Mouse (Mus musculus): ENCODE measurements around the gene Brsk1. TPM values are rescaled to one million over a fixed set of nuclear protein-coding genes. Genes with fewer than 3 reads are reported as not detected.

Gene Brsk1
- polyA plus RNA-seq, 1 experiment from 2014 or later, result 7.1 TPM

- WGBS, result 44% methylated on average over 1 of the region's 1 CpGs
- Histone ChIP-seq H3K36me3 (no peaks in the 10 kb centered on the region), H3K9me3 (no peaks in the 10 kb centered on the region), H3K27me3 (no peaks in the 10 kb centered on the region), H3K9ac (no peak overlapping the region), H3K4me1 (replicated peaks) (no peaks in the 10 kb centered on the region), H3K4me3 (no peak overlapping the region), H3K4me2 (no peak overlapping the region), H3K27ac (replicated peaks) (no peak overlapping the region)
- no peak for ATAC-seq (ENCODE audit: low FRiP score, low read depth)
Measured at GRCm38 (mm10) chr7:4759670-4760069, 69.3 kb downstream of the Brsk1 start.

- WGBS, result 18% methylated on average over 4 of the region's 4 CpGs
- Histone ChIP-seq H3K9me3 (no peaks in the 10 kb centered on the region), H3K9ac (no peak overlapping the region), H3K27ac (replicated peaks) (no peak overlapping the region), H3K4me2 (no peak overlapping the region), H3K4me3 (no peak overlapping the region), H3K4me1 (replicated peaks) (no peaks in the 10 kb centered on the region; the same call in 1 of the 2 replicates), H3K36me3 (no peaks in the 10 kb centered on the region), H3K27me3 (no peaks in the 10 kb centered on the region)
- no peak for ATAC-seq (ENCODE audit: low FRiP score, low read depth)
Measured at GRCm38 (mm10) chr7:4764946-4765710, 74.7 kb downstream of the Brsk1 start.

Other genes starting within 250 kb of the Brsk1 start
- gene Rdh13, start 245.0 kb upstream of the Brsk1 start, polyA plus RNA-seq (2015; fragmentation: Nextera tagmentation; extraction: Ambion mirVana), result 42.6 and 43.4 TPM in 2 replicates
- gene Eps8l1, start 229.9 kb upstream of the Brsk1 start, polyA plus RNA-seq (2015; fragmentation: Nextera tagmentation; extraction: Ambion mirVana), result 13.9 and 15.4 TPM in 2 replicates
- 49.3 and 49.9 TPM in 2 replicates for gene Ppp1r12c, start 188.9 kb upstream of the Brsk1 start, polyA plus RNA-seq (2015; fragmentation: Nextera tagmentation; extraction: Ambion mirVana)
- 4.0 and 4.6 TPM in 2 replicates for gene Tnnt1, start 174.2 kb upstream of the Brsk1 start, polyA plus RNA-seq (2015; fragmentation: Nextera tagmentation; extraction: Ambion mirVana)
- 2.1 TPM in 2 replicates for gene Tnni3, start 166.4 kb upstream of the Brsk1 start, polyA plus RNA-seq (2015; fragmentation: Nextera tagmentation; extraction: Ambion mirVana)
- 2.8 and 3.6 TPM in 2 replicates for gene Dnaaf3, start 158.2 kb upstream of the Brsk1 start, polyA plus RNA-seq (2015; fragmentation: Nextera tagmentation; extraction: Ambion mirVana)
- gene Syt5, start 143.1 kb upstream of the Brsk1 start, polyA plus RNA-seq (2015; fragmentation: Nextera tagmentation; extraction: Ambion mirVana), result 99.6 and 117 TPM in 2 replicates
- gene Ptprh, start 86.6 kb upstream of the Brsk1 start, polyA plus RNA-seq (2015; fragmentation: Nextera tagmentation; extraction: Ambion mirVana), result 1.2 and 1.3 TPM in 2 replicates
- 2.3 and 2.5 TPM in 2 replicates for gene Tmem86b, start 59.2 kb upstream of the Brsk1 start, polyA plus RNA-seq (2015; fragmentation: Nextera tagmentation; extraction: Ambion mirVana)
- gene Ppp6r1, start 31.6 kb upstream of the Brsk1 start, polyA plus RNA-seq (2015; fragmentation: Nextera tagmentation; extraction: Ambion mirVana), result 10.0 and 10.2 TPM in 2 replicates
- 168 and 171 TPM in 2 replicates for gene Hspbp1, start 5.5 kb upstream of the Brsk1 start, polyA plus RNA-seq (2015; fragmentation: Nextera tagmentation; extraction: Ambion mirVana)
- gene Tmem150b, start 34.6 kb downstream of the Brsk1 start, polyA plus RNA-seq (2015; fragmentation: Nextera tagmentation; extraction: Ambion mirVana), result 0.12 and 0.27 TPM in 2 replicates
- 57.4 and 61.8 TPM in 2 replicates for gene Kmt5c, start 49.5 kb downstream of the Brsk1 start, polyA plus RNA-seq (2015; fragmentation: Nextera tagmentation; extraction: Ambion mirVana)
- 24.1 and 28.1 TPM in 2 replicates for gene Cox6b2, start 62.5 kb downstream of the Brsk1 start, polyA plus RNA-seq (2015; fragmentation: Nextera tagmentation; extraction: Ambion mirVana)
- gene Fam71e2, start 80.7 kb downstream of the Brsk1 start, polyA plus RNA-seq (2015; fragmentation: Nextera tagmentation; extraction: Ambion mirVana), result not detected in 2 replicates
- 0.87 and 1.1 TPM in 2 replicates for gene Il11, start 92.3 kb downstream of the Brsk1 start, polyA plus RNA-seq (2015; fragmentation: Nextera tagmentation; extraction: Ambion mirVana)
- gene Tmem190, start 92.3 kb downstream of the Brsk1 start, polyA plus RNA-seq (2015; fragmentation: Nextera tagmentation; extraction: Ambion mirVana), result not detected in 2 replicates
- gene Tmem238, start 99.1 kb downstream of the Brsk1 start, polyA plus RNA-seq (2015; fragmentation: Nextera tagmentation; extraction: Ambion mirVana), result 5.9 and 6.3 TPM in 2 replicates
- 212 and 228 TPM in 2 replicates for gene Rpl28, start 102.3 kb downstream of the Brsk1 start, polyA plus RNA-seq (2015; fragmentation: Nextera tagmentation; extraction: Ambion mirVana)
- gene Ube2s, start 122.0 kb downstream of the Brsk1 start, polyA plus RNA-seq (2015; fragmentation: Nextera tagmentation; extraction: Ambion mirVana), result 269 and 295 TPM in 2 replicates
- 10.8 and 12.8 TPM in 2 replicates for gene Shisa7, start 154.1 kb downstream of the Brsk1 start, polyA plus RNA-seq (2015; fragmentation: Nextera tagmentation; extraction: Ambion mirVana)
- gene Isoc2b, start 179.7 kb downstream of the Brsk1 start, polyA plus RNA-seq (2015; fragmentation: Nextera tagmentation; extraction: Ambion mirVana), result 3.2 and 4.1 TPM in 2 replicates
- 0.75 and 0.77 TPM in 2 replicates for gene Isoc2a, start 186.5 kb downstream of the Brsk1 start, polyA plus RNA-seq (2015; fragmentation: Nextera tagmentation; extraction: Ambion mirVana)
- gene Gm36210, start 215.9 kb downstream of the Brsk1 start, polyA plus RNA-seq (2015; fragmentation: Nextera tagmentation; extraction: Ambion mirVana), result 0.45 and 0.47 TPM in 2 replicates
- gene Zfp628, start 224.6 kb downstream of the Brsk1 start, polyA plus RNA-seq (2015; fragmentation: Nextera tagmentation; extraction: Ambion mirVana), result 3.5 and 4.2 TPM in 2 replicates
- gene Nat14, start 231.4 kb downstream of the Brsk1 start, polyA plus RNA-seq (2015; fragmentation: Nextera tagmentation; extraction: Ambion mirVana), result 35.3 and 35.8 TPM in 2 replicates
- 1.2 and 1.3 TPM in 2 replicates for gene Ssc5d, start 235.2 kb downstream of the Brsk1 start, polyA plus RNA-seq (2015; fragmentation: Nextera tagmentation; extraction: Ambion mirVana)